Mouse (Mus musculus) Muller cell, postnatal 12 days (primary cell): Measurements from ENCODE around the gene Kir3dl2.
"Not testable (repeated sequence)": the region's sequence is repeated elsewhere in the genome, so short reads cannot be mapped to it uniquely, and the experiment has no call there.

ENCODE experiments used
- DNase-seq: peaks from one replicate; pipeline ENCODE4 v3.0.0-alpha.2; 2015; ENCODE audit errors: inconsistent ontology term

Kir3dl2 gene

DNA sequence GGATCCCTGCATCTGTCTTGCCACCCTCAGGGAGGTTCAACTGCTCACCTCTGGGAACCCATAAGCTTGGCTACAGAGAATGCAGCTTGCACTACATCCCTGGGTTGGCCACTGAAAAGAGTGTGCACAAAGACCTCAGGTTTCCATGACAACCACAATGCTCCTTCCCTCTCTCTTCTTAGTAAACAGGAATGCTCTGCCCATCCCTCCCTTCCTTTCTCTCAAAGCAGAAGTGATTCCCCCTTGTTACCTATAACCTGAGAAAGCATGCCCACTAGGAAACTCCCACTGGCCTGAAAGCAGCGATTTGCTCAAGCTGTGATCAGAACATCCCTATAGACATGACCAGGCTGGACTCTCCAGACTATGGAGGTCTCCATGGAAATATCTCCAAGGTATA, at the start of gene Kir3dl2:
TSS of gene Kir3dl2 (minus strand) at position 101 of the 400 bp plus-strand sequence.
- not testable (repeated sequence) for DNase-seq

- DNase-seq = no peak
Observed at GRCm38 (mm10) chrX:136590897-136591257, 47.0 kb upstream of the Kir3dl2 start.

GRCm38 (mm10) chrX:136590199-136590896, 46.5 kb upstream of the Kir3dl2 start, which contains the start of gene Tceal3:
Tceal3 (plus strand) TSS chrX:136590842.
- peak; percentile 2 for DNase-seq

DNA sequence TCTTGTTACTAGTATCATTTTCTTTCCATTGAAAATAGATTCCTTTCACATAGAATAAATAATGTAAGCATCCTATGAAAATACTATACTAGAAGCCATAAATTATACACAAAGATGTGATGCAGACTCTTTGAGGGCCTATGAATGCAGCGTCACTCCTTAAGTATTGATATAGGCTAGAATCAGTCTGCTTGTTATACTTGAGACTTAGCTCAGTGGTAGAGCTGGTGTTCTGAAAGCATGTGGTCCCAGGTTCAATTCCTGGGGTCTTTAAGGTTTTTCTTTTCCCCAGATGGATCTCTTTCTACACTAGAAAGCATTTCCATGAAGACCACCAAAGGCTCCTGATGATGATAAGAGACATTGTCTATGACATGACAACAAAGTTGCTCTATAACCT, 40.8 kb upstream of the Kir3dl2 start:
- no peak for DNase-seq

GRCm38 (mm10) chrX:136569094-136569493, 25.2 kb upstream of the Kir3dl2 start:
- DNase-seq = not testable (repeated sequence)

DNA sequence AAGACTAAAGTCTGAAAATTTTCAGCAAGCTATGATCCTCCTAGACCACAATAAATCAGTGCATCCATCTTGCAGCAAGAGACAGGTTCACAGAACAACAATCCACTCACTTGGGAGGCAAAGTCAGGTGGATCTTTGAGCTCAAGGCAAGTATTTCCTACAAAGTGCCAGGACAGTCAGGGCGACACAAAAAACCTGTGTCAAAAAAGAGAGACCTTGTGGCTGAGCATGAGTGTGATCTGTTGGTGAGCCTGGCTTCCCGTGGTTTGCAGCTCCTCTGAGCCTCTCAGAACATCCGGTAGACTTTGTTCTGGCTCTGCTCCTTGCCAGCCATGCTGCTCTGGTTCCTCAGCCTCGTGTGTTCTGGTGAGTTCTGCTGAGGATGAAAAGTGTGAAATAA, 26.2 kb downstream of the Kir3dl2 start, which contains the start of gene Kir3dl1:
TSS of gene Kir3dl1 (plus strand) at position 301 of the 400 bp plus-strand sequence.
- DNase-seq = not testable (repeated sequence)
